Mouse (Mus musculus) kidney, postnatal 36 days (tissue): ENCODE data around the gene Fgf3.
"Not testable (repeated sequence)": the region's sequence is repeated elsewhere in the genome, so short reads cannot be mapped to it uniquely, and the experiment has no call there.

ENCODE experiments used
- DNase-seq, 2 experiments: peaks; one replicate each; pipeline ENCODE4 v3.0.0; 2021 to 2022; ENCODE audit warnings: mixed read lengths in 2 of 2

Fgf3 gene

GRCm38 (mm10) chr7:144858702-144859101 is 20.8 kb downstream of the Fgf3 start:
- no peak for DNase-seq

GRCm38 (mm10) chr7:144861056-144861768 is 23.3 kb downstream of the Fgf3 start:
- DNase-seq = no peak

- DNase-seq = peak in 1 of 2 experiments; percentile 19
Measured at GRCm38 (mm10) chr7:144861769-144862070, 23.8 kb downstream of the Fgf3 start.

- no peak for DNase-seq
Measured at GRCm38 (mm10) chr7:144862126-144862525, 24.2 kb downstream of the Fgf3 start.

GRCm38 (mm10) chr7:144862712-144863111 is 24.8 kb downstream of the Fgf3 start:
- DNase-seq = no peak

- no peak for DNase-seq
Measured at GRCm38 (mm10) chr7:144863196-144863595, 25.3 kb downstream of the Fgf3 start.

GRCm38 (mm10) chr7:144864160-144864670 is 26.3 kb downstream of the Fgf3 start:
- DNase-seq = no peak

- no peak for DNase-seq
Measured at GRCm38 (mm10) chr7:144867161-144867560, 29.3 kb downstream of the Fgf3 start.

- no peak for DNase-seq
Measured at GRCm38 (mm10) chr7:144867602-144868001, 29.7 kb downstream of the Fgf3 start.

GRCm38 (mm10) chr7:144872420-144872819 is 34.5 kb downstream of the Fgf3 start:
- DNase-seq = no peak

- DNase-seq = no peak
Measured at GRCm38 (mm10) chr7:144873160-144873559, 35.3 kb downstream of the Fgf3 start.

- no peak for DNase-seq
Measured at GRCm38 (mm10) chr7:144874226-144874625, 36.3 kb downstream of the Fgf3 start.

GRCm38 (mm10) chr7:144878401-144878800 is 40.5 kb downstream of the Fgf3 start:
- DNase-seq = no peak

GRCm38 (mm10) chr7:144883106-144883505 is 45.2 kb downstream of the Fgf3 start:
- peak in 1 of 2 experiments; percentile 30 for DNase-seq

- DNase-seq = no peak
Measured at GRCm38 (mm10) chr7:144887672-144888071, 49.8 kb downstream of the Fgf3 start.

GRCm38 (mm10) chr7:144888564-144889299 is 50.8 kb downstream of the Fgf3 start:
- DNase-seq = peak in 1 of 2 experiments; percentile 18

- not testable (repeated sequence) for DNase-seq
Measured at GRCm38 (mm10) chr7:144890661-144891060, 52.8 kb downstream of the Fgf3 start.

- DNase-seq = no peak
Measured at GRCm38 (mm10) chr7:144891863-144892262, 54.0 kb downstream of the Fgf3 start.

- DNase-seq = no peak
Measured at GRCm38 (mm10) chr7:144892322-144892721, 54.4 kb downstream of the Fgf3 start.
